Mouse (Mus musculus): ENCODE data around the gene Hsd17b7. TPM values are rescaled to one million over a fixed set of nuclear protein-coding genes. Genes with fewer than 3 reads are reported as not detected.
"Not testable (repeated sequence)": the region's sequence is repeated elsewhere in the genome, so short reads cannot be mapped to it uniquely, and the experiment has no call there.

The Hsd17b7 gene
- polyA plus RNA-seq (2014; fragmentation: Nextera tagmentation; extraction: Ambion mirVana), result 20.8 and 20.9 TPM in 2 replicates

DNA sequence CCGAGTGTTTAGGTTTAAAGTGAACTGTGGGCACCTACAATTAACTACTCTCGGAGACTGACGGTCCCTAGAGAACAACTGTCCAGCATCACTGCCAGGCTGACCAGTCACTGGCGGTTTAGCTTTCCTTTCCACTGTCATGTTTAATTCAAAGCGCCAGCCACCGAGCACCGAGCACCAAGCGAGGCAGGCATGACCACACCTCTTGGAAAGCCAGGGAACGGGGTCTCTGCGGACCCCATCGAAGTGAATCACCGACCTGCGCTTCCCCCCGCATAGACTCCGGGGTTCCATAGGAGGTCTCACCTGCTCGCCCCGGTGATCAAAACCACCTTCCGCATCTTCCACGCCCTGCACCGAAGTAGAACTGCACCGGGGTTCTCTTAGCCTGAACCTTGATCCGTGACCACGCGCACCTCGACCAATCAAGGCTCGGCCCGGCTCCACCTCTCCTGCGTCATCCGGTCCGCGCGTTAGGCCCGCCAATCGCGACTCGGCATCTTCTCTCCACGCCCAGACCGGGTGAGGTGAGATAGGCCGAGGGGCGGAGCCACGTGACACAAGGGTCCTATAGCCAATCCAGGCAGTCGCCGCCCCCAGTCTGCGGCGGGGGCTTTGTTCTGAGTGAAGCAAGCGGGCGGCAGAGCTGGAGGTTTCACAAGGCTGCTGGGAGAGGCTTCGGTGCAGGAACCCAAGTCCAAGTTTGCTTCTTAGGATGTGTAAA lies at the start of gene Hsd17b7:
Gene Hsd17b7 (minus strand): TSS at position 450 of the 724 bp plus-strand sequence.
- Histone ChIP-seq H3K4me2 (ENCODE audit: low read depth, low read length, severe bottlenecking) (peak within 1 kb of the TSS; percentile 49), H3K9ac (ENCODE audit: low read length) (peak within 1 kb of the TSS; percentile 69), H3K4me3 (ENCODE audit: low read depth, low read length) (peak within 1 kb of the TSS; percentile 65), H3K4me1 (replicated peaks; ENCODE audit: control insufficient read depth, insufficient read depth, low read length) (0 out of 2 replicates have a peak, but pooled peaks cover 3% of the 10 kb centered on the region), H3K27me3 (ENCODE audit: control insufficient read depth, insufficient read depth, low read length) (no peaks in the 10 kb centered on the region), H3K36me3 (ENCODE audit: control insufficient read depth, insufficient read depth, low read length) (peaks cover 2% of the 10 kb centered on the region; the same call in 1 of the 2 replicates), H3K9me3 (ENCODE audit: control insufficient read depth, low read length) (no peaks in the 10 kb centered on the region), H3K27ac (ENCODE audit: low read depth, low read length) (peak within 1 kb of the TSS; percentile 66)
- ATAC-seq (replicated peaks; ENCODE audit: low FRiP score), result peak; percentile 100
- 1% methylated on average over 48 of the region's 48 CpGs for WGBS
- peak; percentile 99 for DNase-seq (ENCODE audit: low spot score)

- no peak overlapping the region for H3K9ac ChIP-seq (ENCODE audit: low read length)
- DNase-seq (ENCODE audit: low spot score) (no peak), ATAC-seq (replicated peaks; ENCODE audit: low FRiP score) (no peak)
- WGBS, result 98% methylated on average over 3 of the region's 3 CpGs
- no peak overlapping the region for H3K4me2 ChIP-seq (ENCODE audit: low read depth, low read length, severe bottlenecking)
- H3K4me1 ChIP-seq (replicated peaks; ENCODE audit: control insufficient read depth, insufficient read depth, low read length), result no peaks in the 10 kb centered on the region
- no peak overlapping the region for H3K27ac ChIP-seq (ENCODE audit: low read depth, low read length)
- peaks cover 11% of the 10 kb centered on the region for H3K9me3 ChIP-seq (ENCODE audit: control insufficient read depth, low read length)
- no peaks in the 10 kb centered on the region for H3K36me3 ChIP-seq (ENCODE audit: control insufficient read depth, insufficient read depth, low read length)
- H3K27me3 ChIP-seq (ENCODE audit: control insufficient read depth, insufficient read depth, low read length), result no peaks in the 10 kb centered on the region
- H3K4me3 ChIP-seq (ENCODE audit: low read depth, low read length), result no peak overlapping the region
Measured at GRCm38 (mm10) chr1:170014784-170015183, 45.7 kb upstream of the Hsd17b7 start.

DNA sequence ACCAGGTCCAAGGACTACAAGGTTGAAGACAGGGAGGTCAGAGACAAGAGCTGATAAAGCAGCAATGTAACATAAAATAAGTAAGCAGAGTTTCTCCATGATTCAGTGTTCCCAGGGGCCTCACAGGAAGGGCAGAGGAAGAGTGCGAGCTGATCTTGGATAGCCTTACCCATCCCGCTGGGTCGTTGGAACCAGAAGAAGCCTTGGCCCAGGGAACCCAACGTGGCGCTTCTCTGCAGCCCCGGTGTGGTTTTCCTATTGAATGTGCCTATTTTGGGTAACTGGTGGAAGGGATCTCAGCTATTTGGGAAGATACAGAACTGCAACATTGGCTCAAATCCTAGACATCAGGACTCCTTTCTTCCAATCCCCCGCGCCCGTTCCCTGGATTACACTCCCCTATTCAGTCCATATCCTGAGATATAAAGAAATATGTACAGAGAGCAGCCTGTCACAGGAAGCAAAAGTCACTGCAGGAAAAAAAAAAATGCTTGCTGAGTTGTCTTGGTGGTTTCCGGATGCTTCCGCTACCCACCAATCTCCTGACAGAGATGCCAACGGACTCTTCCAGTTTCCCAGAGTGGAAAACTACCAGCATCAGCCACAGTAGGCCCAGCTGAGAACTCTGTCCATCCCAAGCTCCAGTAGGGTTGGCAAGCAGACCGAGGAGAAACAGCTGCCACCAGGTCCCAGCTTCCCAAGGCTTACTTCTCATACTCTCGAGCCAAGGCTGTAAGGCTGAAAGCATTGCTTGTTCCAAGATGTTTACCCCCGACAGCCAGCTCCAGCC lies 41.9 kb upstream of the Hsd17b7 start:
- no peaks in the 10 kb centered on the region for H3K4me1 ChIP-seq (replicated peaks; ENCODE audit: control insufficient read depth, insufficient read depth, low read length)
- no peaks in the 10 kb centered on the region for H3K36me3 ChIP-seq (ENCODE audit: control insufficient read depth, insufficient read depth, low read length)
- no peak overlapping the region for H3K4me2 ChIP-seq (ENCODE audit: low read depth, low read length, severe bottlenecking)
- H3K4me3 ChIP-seq (ENCODE audit: low read depth, low read length), result no peak overlapping the region
- no peak overlapping the region for H3K9ac ChIP-seq (ENCODE audit: low read length)
- H3K27ac ChIP-seq (ENCODE audit: low read depth, low read length), result no peak overlapping the region
- H3K27me3 ChIP-seq (ENCODE audit: control insufficient read depth, insufficient read depth, low read length), result no peaks in the 10 kb centered on the region
- no peak for ATAC-seq (replicated peaks; ENCODE audit: low FRiP score)
- no peaks in the 10 kb centered on the region; the same call in 1 of the 2 replicates for H3K9me3 ChIP-seq (ENCODE audit: control insufficient read depth, low read length)
- WGBS, result 96% methylated on average over 15 of the region's 15 CpGs
- DNase-seq (ENCODE audit: low spot score), result no peak

DNA sequence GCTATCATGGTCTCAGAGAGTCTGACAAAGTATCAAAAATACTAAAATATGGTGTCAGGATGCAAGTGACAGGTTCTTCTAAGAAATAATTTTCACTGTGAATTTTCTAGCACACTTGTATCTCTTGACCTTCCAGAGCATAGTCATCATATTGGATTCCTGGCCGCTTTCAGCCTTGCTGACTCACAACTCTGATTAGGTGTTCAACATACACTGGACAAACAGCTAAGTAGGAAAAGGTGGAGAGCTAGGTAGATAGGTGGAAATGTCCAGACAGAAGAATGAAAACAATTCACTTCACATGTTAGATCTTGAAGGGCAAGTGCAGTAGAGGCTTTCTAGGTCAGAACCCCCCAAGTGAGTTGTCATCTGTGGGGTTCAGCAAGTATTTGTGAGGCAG lies 40.3 kb upstream of the Hsd17b7 start:
- no peak for ATAC-seq (replicated peaks; ENCODE audit: low FRiP score)
- Histone ChIP-seq H3K4me1 (replicated peaks; ENCODE audit: control insufficient read depth, insufficient read depth, low read length) (no peaks in the 10 kb centered on the region), H3K27ac (ENCODE audit: low read depth, low read length) (no peak overlapping the region), H3K4me2 (ENCODE audit: low read depth, low read length, severe bottlenecking) (no peak overlapping the region), H3K4me3 (ENCODE audit: low read depth, low read length) (no peak overlapping the region), H3K36me3 (ENCODE audit: control insufficient read depth, insufficient read depth, low read length) (no peaks in the 10 kb centered on the region), H3K9me3 (ENCODE audit: control insufficient read depth, low read length) (no peaks in the 10 kb centered on the region), H3K9ac (ENCODE audit: low read length) (no peak overlapping the region), H3K27me3 (ENCODE audit: control insufficient read depth, insufficient read depth, low read length) (no peaks in the 10 kb centered on the region)
- DNase-seq (ENCODE audit: low spot score), result no peak
- WGBS, result 91% methylated on average over 1 of the region's 1 CpGs

GRCm38 (mm10) chr1:170008432-170009220 lies 39.6 kb upstream of the Hsd17b7 start:
- Histone ChIP-seq H3K9me3 (ENCODE audit: control insufficient read depth, low read length) (no peaks in the 10 kb centered on the region), H3K4me1 (replicated peaks; ENCODE audit: control insufficient read depth, insufficient read depth, low read length) (no peaks in the 10 kb centered on the region), H3K27me3 (ENCODE audit: control insufficient read depth, insufficient read depth, low read length) (no peaks in the 10 kb centered on the region), H3K36me3 (ENCODE audit: control insufficient read depth, insufficient read depth, low read length) (no peaks in the 10 kb centered on the region), H3K9ac (ENCODE audit: low read length) (no peak overlapping the region), H3K27ac (ENCODE audit: low read depth, low read length) (no peak overlapping the region), H3K4me2 (ENCODE audit: low read depth, low read length, severe bottlenecking) (no peak overlapping the region), H3K4me3 (ENCODE audit: low read depth, low read length) (no peak overlapping the region)
- ATAC-seq (replicated peaks; ENCODE audit: low FRiP score), result no peak
- WGBS, result 88% methylated on average over 13 of the region's 13 CpGs
- no peak for DNase-seq (ENCODE audit: low spot score)

GRCm38 (mm10) chr1:170006516-170006915 lies 37.5 kb upstream of the Hsd17b7 start:
- no peak for DNase-seq (ENCODE audit: low spot score)
- Histone ChIP-seq H3K9me3 (ENCODE audit: control insufficient read depth, low read length) (no peaks in the 10 kb centered on the region), H3K4me1 (replicated peaks; ENCODE audit: control insufficient read depth, insufficient read depth, low read length) (no peaks in the 10 kb centered on the region), H3K9ac (ENCODE audit: low read length) (no peak overlapping the region), H3K27me3 (ENCODE audit: control insufficient read depth, insufficient read depth, low read length) (no peaks in the 10 kb centered on the region), H3K4me3 (ENCODE audit: low read depth, low read length) (no peak overlapping the region), H3K27ac (ENCODE audit: low read depth, low read length) (no peak overlapping the region), H3K36me3 (ENCODE audit: control insufficient read depth, insufficient read depth, low read length) (no peaks in the 10 kb centered on the region), H3K4me2 (ENCODE audit: low read depth, low read length, severe bottlenecking) (no peak overlapping the region)
- 75% methylated on average over 5 of the region's 5 CpGs for WGBS
- no peak for ATAC-seq (replicated peaks; ENCODE audit: low FRiP score)

GRCm38 (mm10) chr1:170005297-170005696 lies 36.3 kb upstream of the Hsd17b7 start:
- Histone ChIP-seq H3K4me2 (ENCODE audit: low read depth, low read length, severe bottlenecking) (no peak overlapping the region), H3K9ac (ENCODE audit: low read length) (no peak overlapping the region), H3K27ac (ENCODE audit: low read depth, low read length) (no peak overlapping the region), H3K4me3 (ENCODE audit: low read depth, low read length) (no peak overlapping the region), H3K4me1 (replicated peaks; ENCODE audit: control insufficient read depth, insufficient read depth, low read length) (no peaks in the 10 kb centered on the region), H3K9me3 (ENCODE audit: control insufficient read depth, low read length) (no peaks in the 10 kb centered on the region), H3K36me3 (ENCODE audit: control insufficient read depth, insufficient read depth, low read length) (no peaks in the 10 kb centered on the region), H3K27me3 (ENCODE audit: control insufficient read depth, insufficient read depth, low read length) (no peaks in the 10 kb centered on the region)
- ATAC-seq (replicated peaks; ENCODE audit: low FRiP score) (no peak), DNase-seq (ENCODE audit: low spot score) (no peak)
- WGBS, result 75% methylated on average over 3 of the region's 3 CpGs

GRCm38 (mm10) chr1:169993901-169994300 lies 24.9 kb upstream of the Hsd17b7 start:
- ATAC-seq (replicated peaks; ENCODE audit: low FRiP score); H3K4me1 ChIP-seq (replicated peaks; ENCODE audit: control insufficient read depth, insufficient read depth, low read length); H3K9ac ChIP-seq (ENCODE audit: low read length): not testable (repeated sequence)

More at GRCm38 (mm10) chr1:169993901-169994300, 24.9 kb upstream of the Hsd17b7 start:
- H3K27me3 ChIP-seq (ENCODE audit: control insufficient read depth, insufficient read depth, low read length); H3K36me3 ChIP-seq (ENCODE audit: control insufficient read depth, insufficient read depth, low read length); H3K4me2 ChIP-seq (ENCODE audit: low read depth, low read length, severe bottlenecking); H3K9me3 ChIP-seq (ENCODE audit: control insufficient read depth, low read length); H3K27ac ChIP-seq (ENCODE audit: low read depth, low read length); DNase-seq (ENCODE audit: low spot score); H3K4me3 ChIP-seq (ENCODE audit: low read depth, low read length): not testable (repeated sequence)
- WGBS, result 91% methylated on average over 6 of the region's 6 CpGs
